Mouse (Mus musculus): Measurements from ENCODE around the gene Fshr. TPM values are rescaled to one million over a fixed set of nuclear protein-coding genes. Genes with fewer than 3 reads are reported as not detected.

The Fshr gene
- total RNA-seq, 2 experiments from 2014 or later, result not detected

GRCm38 (mm10) chr17:89008680-89009079, 191.8 kb downstream of the Fshr start:
- intact Hi-C loops (cut with DNase I), result no loop called here
- TF ChIP-seq CTCF (IDR thresholded peaks at IDR 0.05), result no peak

GRCm38 (mm10) chr17:89005959-89006358, 194.5 kb downstream of the Fshr start:
- TF ChIP-seq CTCF (IDR thresholded peaks at IDR 0.05), result no peak
- DNase-seq, result no peak
- Histone ChIP-seq H3K4me3 (no peak overlapping the region), H3K27ac (no peak overlapping the region)
- intact Hi-C loops (cut with DNase I), result no loop called here

More at GRCm38 (mm10) chr17:89008680-89009079, 191.8 kb downstream of the Fshr start:
- H3K27ac ChIP-seq, result no peak overlapping the region
- no peak for DNase-seq
- H3K4me3 ChIP-seq, result no peak overlapping the region

- no peak overlapping the region for H3K4me3 ChIP-seq
- no peak overlapping the region for H3K27ac ChIP-seq
- DNase-seq, result no peak
- intact Hi-C loops (cut with DNase I), result no loop called here
- no peak for TF ChIP-seq CTCF (IDR thresholded peaks at IDR 0.05)
Measured at GRCm38 (mm10) chr17:88999907-89000306, 200.6 kb downstream of the Fshr start.

- Histone ChIP-seq H3K4me3 (no peak overlapping the region), H3K27ac (no peak overlapping the region)
- no peak for DNase-seq
- no peak for TF ChIP-seq CTCF (IDR thresholded peaks at IDR 0.05)
- intact Hi-C loops (cut with DNase I), result no loop called here
Measured at GRCm38 (mm10) chr17:88998243-88998642, 202.2 kb downstream of the Fshr start.

- intact Hi-C loops (cut with DNase I), result no loop called here
Measured at GRCm38 (mm10) chr17:88991238-88991637, 209.2 kb downstream of the Fshr start.

GRCm38 (mm10) chr17:88980708-88981355, 219.6 kb downstream of the Fshr start:
- DNase-seq, result no peak
- H3K27ac ChIP-seq, result no peak overlapping the region
- intact Hi-C loops (cut with DNase I), result no loop called here
- no peak for TF ChIP-seq CTCF (IDR thresholded peaks at IDR 0.05)
- H3K4me3 ChIP-seq, result no peak overlapping the region

More at GRCm38 (mm10) chr17:88991238-88991637, 209.2 kb downstream of the Fshr start:
- no peak for TF ChIP-seq CTCF (IDR thresholded peaks at IDR 0.05)
- DNase-seq, result no peak
- no peak overlapping the region for H3K4me3 ChIP-seq
- H3K27ac ChIP-seq, result no peak overlapping the region

GRCm38 (mm10) chr17:88974538-88974937, 225.9 kb downstream of the Fshr start:
- no peak for DNase-seq
- intact Hi-C loops (cut with DNase I), result no loop called here
- no peak for TF ChIP-seq CTCF (IDR thresholded peaks at IDR 0.05)
- Histone ChIP-seq H3K27ac (no peak overlapping the region), H3K4me3 (no peak overlapping the region)

GRCm38 (mm10) chr17:88966028-88966427, 234.4 kb downstream of the Fshr start:
- H3K27ac ChIP-seq, result no peak overlapping the region
- intact Hi-C loops (cut with DNase I), result no loop called here
- DNase-seq, result no peak
- H3K4me3 ChIP-seq, result no peak overlapping the region
- TF ChIP-seq CTCF (IDR thresholded peaks at IDR 0.05), result no peak

GRCm38 (mm10) chr17:88954011-88954410, 246.5 kb downstream of the Fshr start:
- no peak overlapping the region for H3K27ac ChIP-seq

GRCm38 (mm10) chr17:88938153-88938681, 262.3 kb downstream of the Fshr start:
- TF ChIP-seq CTCF (IDR thresholded peaks at IDR 0.05), result no peak
- Histone ChIP-seq H3K27ac (no peak overlapping the region), H3K4me3 (no peak overlapping the region)
- DNase-seq, result no peak
- intact Hi-C loops (cut with DNase I), result no loop called here

More at GRCm38 (mm10) chr17:88954011-88954410, 246.5 kb downstream of the Fshr start:
- no peak for DNase-seq
- peak; percentile 59 for TF ChIP-seq CTCF (IDR thresholded peaks at IDR 0.05)
- intact Hi-C loops (cut with DNase I), result no loop called here
- no peak overlapping the region for H3K4me3 ChIP-seq

- no peak overlapping the region for H3K27ac ChIP-seq
- intact Hi-C loops (cut with DNase I), result no loop called here
- DNase-seq, result no peak
- no peak for TF ChIP-seq CTCF (IDR thresholded peaks at IDR 0.05)
- no peak overlapping the region for H3K4me3 ChIP-seq
Measured at GRCm38 (mm10) chr17:88937341-88938152, 262.9 kb downstream of the Fshr start.

- intact Hi-C loops (cut with DNase I), result no loop called here
- H3K27ac ChIP-seq, result no peak overlapping the region
- H3K4me3 ChIP-seq, result no peak overlapping the region
- DNase-seq, result no peak
- TF ChIP-seq CTCF (IDR thresholded peaks at IDR 0.05), result no peak
Measured at GRCm38 (mm10) chr17:88936941-88937340, 263.5 kb downstream of the Fshr start.
